Mouse (Mus musculus): ENCODE measurements at regions not wholly inside any gene's neighbourhood (a gene's known extent, or its start where the extent isn't known, plus 50 kb on each side); places are given as distances from the start of the nearest gene placed in this dataset.

DNA sequence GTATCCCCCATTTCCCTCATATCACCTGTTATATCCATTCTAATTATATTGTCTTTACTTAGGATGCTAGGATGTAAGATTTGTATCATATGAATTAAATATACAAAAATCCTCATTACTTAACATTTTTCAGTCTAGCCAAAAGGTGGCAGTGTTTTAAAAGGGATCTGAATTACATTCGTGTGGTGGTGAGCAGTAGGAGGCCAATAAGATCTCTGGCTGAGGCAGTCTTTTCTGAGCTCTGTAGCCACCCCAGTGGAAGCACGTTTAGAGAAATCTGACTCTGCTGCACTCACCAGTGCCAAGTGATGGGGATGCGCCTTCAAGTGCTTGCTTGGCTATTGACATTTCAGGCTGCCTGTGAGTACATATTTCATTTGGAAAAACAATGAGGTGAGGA, 372.6 kb downstream of the Dad1 start:
- TF ChIP-seq HCFC1 (IDR thresholded peaks at IDR 0.05; ENCODE audit: borderline replicate concordance, insufficient read depth, low read length) (no peak), ZNF384 (IDR thresholded peaks at IDR 0.05; ENCODE audit: low read depth, low read length) (no peak), ZC3H11A (IDR thresholded peaks at IDR 0.05; ENCODE audit: borderline replicate concordance, low read depth, low read length) (no peak), MAFK (IDR thresholded peaks at IDR 0.05; ENCODE audit: insufficient read depth, low read depth, low read length) (no peak), CHD2 (IDR thresholded peaks at IDR 0.05; ENCODE audit: low read depth, low read length) (no peak)

Data from ES-E14 (cell line).